Mouse (Mus musculus): ENCODE measurements around the gene Hist1h2an. TPM values are rescaled to one million over a fixed set of nuclear protein-coding genes. Genes with fewer than 3 reads are reported as not detected.
A peak's percentile ranks its signal among the peaks of the same experiment; 100 is the strongest.
"Not testable (repeated sequence)": the region's sequence is repeated elsewhere in the genome, so short reads cannot be mapped to it uniquely, and the experiment has no call there.

Hist1h2an gene
- polyA plus RNA-seq (2016; fragmentation: Nextera tagmentation; extraction: Ambion mirVana): 5.4 and 9.9 TPM in 2 replicates

GRCm38 (mm10) chr13:21786899-21787629 lies at the start of gene Hist1h2an, which contains the start of gene Hist1h2bp:
Gene Hist1h2an (minus strand): TSS chr13:21787218.
Gene Hist1h2bp (plus strand): TSS chr13:21787461.
- peak within 1 kb of the TSS; percentile 93 for H3K27ac ChIP-seq
- not testable (repeated sequence) for H3K9me3 ChIP-seq (replicated peaks); H3K36me3 ChIP-seq; H3K27me3 ChIP-seq (ENCODE audit: low read depth, poor library complexity, severe bottlenecking)
- peak within 1 kb of the TSS; percentile 49 for H3K4me3 ChIP-seq
- DNase-seq (ENCODE audit: low spot score): peak; percentile 85
- WGBS: under 1% methylated on average over 38 of the region's 63 CpGs
- peaks cover 36% of the 10 kb centered on the region for H3K4me1 ChIP-seq

GRCm38 (mm10) chr13:21833461-21833860 lies 46.4 kb upstream of the Hist1h2an start, which contains the start of the genes Hist1h2ap and Hist1h2br:
Gene Hist1h2ap (minus strand): TSS chr13:21833507.
Gene Hist1h2br (plus strand): TSS chr13:21833743.
- not testable (repeated sequence) for H3K4me1 ChIP-seq; DNase-seq (ENCODE audit: low spot score); H3K4me3 ChIP-seq; H3K27me3 ChIP-seq (ENCODE audit: low read depth, poor library complexity, severe bottlenecking); H3K27ac ChIP-seq; H3K36me3 ChIP-seq; H3K9me3 ChIP-seq (replicated peaks)
- no CpG with 5 or more reads among the region's 24 CpGs for WGBS

- not testable (repeated sequence) for H3K27ac ChIP-seq; H3K27me3 ChIP-seq (ENCODE audit: low read depth, poor library complexity, severe bottlenecking); H3K36me3 ChIP-seq; H3K9me3 ChIP-seq (replicated peaks); DNase-seq (ENCODE audit: low spot score); H3K4me1 ChIP-seq
- peak within 1 kb of the TSS; percentile 28 for H3K4me3 ChIP-seq
- WGBS: under 1% methylated on average over 26 of the region's 58 CpGs
Measured at GRCm38 (mm10) chr13:21831418-21832394, 44.7 kb upstream of the Hist1h2an start, which contains the start of gene Hist1h4n. Gene Hist1h4n (minus strand): TSS chr13:21832196.

GRCm38 (mm10) chr13:21830344-21830743 lies 43.3 kb upstream of the Hist1h2an start:
- no peaks in the 10 kb centered on the region for H3K27me3 ChIP-seq (ENCODE audit: low read depth, poor library complexity, severe bottlenecking)
- H3K4me3 ChIP-seq: 0 out of 2 replicates have a peak overlapping the region, but pooled peaks have one; percentile 6
- H3K27ac ChIP-seq: peak overlapping the region; percentile 63
- no peaks in the 10 kb centered on the region for H3K36me3 ChIP-seq
- WGBS: 86% methylated on average over 10 of the region's 10 CpGs
- no peaks in the 10 kb centered on the region for H3K9me3 ChIP-seq (replicated peaks)
- H3K4me1 ChIP-seq: no peaks in the 10 kb centered on the region
- no peak for DNase-seq (ENCODE audit: low spot score)

GRCm38 (mm10) chr13:21828511-21828910 lies 41.5 kb upstream of the Hist1h2an start:
- H3K27me3 ChIP-seq (ENCODE audit: low read depth, poor library complexity, severe bottlenecking): no peaks in the 10 kb centered on the region
- H3K36me3 ChIP-seq: no peaks in the 10 kb centered on the region
- H3K9me3 ChIP-seq (replicated peaks): no peaks in the 10 kb centered on the region
- no peak for DNase-seq (ENCODE audit: low spot score)
- no peak overlapping the region for H3K4me3 ChIP-seq
- 84% methylated on average over 3 of the region's 3 CpGs for WGBS
- H3K4me1 ChIP-seq: no peaks in the 10 kb centered on the region
- H3K27ac ChIP-seq: peak overlapping the region; percentile 53; the same call in 1 of the 2 replicates

- not testable (repeated sequence) for H3K27me3 ChIP-seq (ENCODE audit: low read depth, poor library complexity, severe bottlenecking); DNase-seq (ENCODE audit: low spot score); H3K4me3 ChIP-seq; H3K36me3 ChIP-seq; H3K4me1 ChIP-seq; H3K9me3 ChIP-seq (replicated peaks); H3K27ac ChIP-seq
- WGBS: 88% methylated on average over 8 of the region's 16 CpGs
Measured at GRCm38 (mm10) chr13:21820082-21820890, 33.3 kb upstream of the Hist1h2an start.

- H3K9me3 ChIP-seq (replicated peaks); H3K4me1 ChIP-seq; H3K27me3 ChIP-seq (ENCODE audit: low read depth, poor library complexity, severe bottlenecking); DNase-seq (ENCODE audit: low spot score); H3K36me3 ChIP-seq: not testable (repeated sequence)
- peak overlapping the region; percentile 30 for H3K4me3 ChIP-seq
- WGBS: 0% methylated on average over 14 of the region's 14 CpGs
- H3K27ac ChIP-seq: peak overlapping the region; percentile 61; the same call in 1 of the 2 replicates
Measured at GRCm38 (mm10) chr13:21812092-21812491, 25.1 kb upstream of the Hist1h2an start.

- H3K4me1 ChIP-seq; H3K9me3 ChIP-seq (replicated peaks); H3K27me3 ChIP-seq (ENCODE audit: low read depth, poor library complexity, severe bottlenecking); H3K36me3 ChIP-seq; DNase-seq (ENCODE audit: low spot score): not testable (repeated sequence)
- Histone ChIP-seq H3K27ac (peak within 1 kb of the TSS; percentile 61; the same call in 1 of the 2 replicates), H3K4me3 (peak within 1 kb of the TSS; percentile 30)
- WGBS: no CpG with 5 or more reads among the region's 24 CpGs
Measured at GRCm38 (mm10) chr13:21811539-21811938, 24.5 kb upstream of the Hist1h2an start, which contains the start of gene Hist1h4m. Gene Hist1h4m (plus strand): TSS chr13:21811746.

- H3K9me3 ChIP-seq (replicated peaks); H3K27me3 ChIP-seq (ENCODE audit: low read depth, poor library complexity, severe bottlenecking); H3K36me3 ChIP-seq; H3K27ac ChIP-seq; H3K4me1 ChIP-seq; H3K4me3 ChIP-seq; DNase-seq (ENCODE audit: low spot score): not testable (repeated sequence)
- no CpG with 5 or more reads among the region's 8 CpGs for WGBS
Measured at GRCm38 (mm10) chr13:21811074-21811473, 24.1 kb upstream of the Hist1h2an start.

- DNase-seq (ENCODE audit: low spot score): not testable (repeated sequence)
Measured at GRCm38 (mm10) chr13:21810073-21810472, 23.1 kb upstream of the Hist1h2an start, which contains the start of the genes Hist1h2bq and Hist1h2ao. Gene Hist1h2bq (minus strand): TSS chr13:21810197. Gene Hist1h2ao (plus strand): TSS chr13:21810465.

GRCm38 (mm10) chr13:21803058-21803457 lies 16.0 kb upstream of the Hist1h2an start:
- H3K4me3 ChIP-seq; H3K4me1 ChIP-seq; DNase-seq (ENCODE audit: low spot score); H3K36me3 ChIP-seq; H3K27ac ChIP-seq; H3K27me3 ChIP-seq (ENCODE audit: low read depth, poor library complexity, severe bottlenecking); H3K9me3 ChIP-seq (replicated peaks): not testable (repeated sequence)
- WGBS: no CpG with 5 or more reads among the region's 4 CpGs

More at GRCm38 (mm10) chr13:21810073-21810472, 23.1 kb upstream of the Hist1h2an start, which contains the start of the genes Hist1h2bq and Hist1h2ao:
- not testable (repeated sequence) for H3K4me3 ChIP-seq; H3K9me3 ChIP-seq (replicated peaks); H3K36me3 ChIP-seq; H3K27me3 ChIP-seq (ENCODE audit: low read depth, poor library complexity, severe bottlenecking); H3K4me1 ChIP-seq; H3K27ac ChIP-seq
- no CpG with 5 or more reads among the region's 23 CpGs for WGBS

GRCm38 (mm10) chr13:21797163-21797562 lies 10.1 kb upstream of the Hist1h2an start:
- DNase-seq (ENCODE audit: low spot score); H3K4me1 ChIP-seq; H3K27me3 ChIP-seq (ENCODE audit: low read depth, poor library complexity, severe bottlenecking); H3K27ac ChIP-seq; H3K4me3 ChIP-seq; H3K9me3 ChIP-seq (replicated peaks); H3K36me3 ChIP-seq: not testable (repeated sequence)
